In the genomic region with DNA sequence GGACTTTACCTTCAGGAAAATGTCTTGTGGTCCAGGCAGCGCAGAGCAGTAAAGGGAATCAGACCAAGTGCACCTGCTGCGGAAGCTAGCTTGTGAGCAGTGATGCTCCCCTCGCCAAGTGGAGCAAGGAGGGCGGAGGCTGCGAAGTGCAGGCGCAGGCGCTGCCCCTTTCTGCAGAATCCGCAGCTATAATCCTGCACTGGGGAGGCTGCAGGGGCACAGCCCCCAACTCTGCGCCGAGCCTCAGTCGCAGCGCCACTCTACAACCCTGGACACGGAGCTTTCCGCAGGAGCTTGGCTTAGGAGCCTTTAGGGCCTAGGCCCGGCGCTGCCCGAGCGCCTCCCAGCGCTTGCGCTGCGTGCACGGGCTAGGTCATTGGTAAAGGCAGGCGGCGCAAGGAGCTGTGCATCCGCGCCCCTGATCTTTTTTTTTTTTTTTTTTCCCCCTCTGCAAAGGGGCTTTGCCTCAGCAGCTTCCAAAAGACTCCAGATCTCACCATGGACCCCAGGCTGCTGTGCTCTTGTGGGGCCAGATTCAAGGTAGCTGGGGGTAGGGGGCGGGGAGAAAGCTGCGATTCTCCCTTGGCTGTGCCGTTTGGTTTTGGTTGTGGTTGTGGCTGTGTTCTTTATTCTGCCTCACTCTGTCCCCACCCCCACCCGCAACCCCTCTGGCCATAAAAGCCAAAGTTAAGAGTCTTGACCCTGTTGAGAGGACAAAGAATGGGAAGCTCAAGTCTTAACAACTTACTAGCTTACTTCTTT, we compare ENCODE assay signal across 9 mouse cellular contexts. TPM values are rescaled to one million over a fixed set of nuclear protein-coding genes. Genes with fewer than 3 reads are reported as not detected.
DNase-seq lines count a peak whose midpoint lies in the region; ATAC-seq and TF ChIP-seq lines count a peak whose summit lies in the region.
"Had no signal": no experiment of that assay in that cellular context is flagged by ENCODE, and none has a peak within 500 bp of the region (broad histone marks: within the 10 kb centered on the region; RNA-seq: fewer than 3 reads in every experiment).

No protein-coding gene starts in this region.

- H3K36me3 ChIP-seq in heart, embryonic 11.5 days (ENCODE audit: control insufficient read depth, insufficient read depth, low read length) = no peaks in the 10 kb centered on the region
- H3K36me3 ChIP-seq in midbrain, embryonic 13.5 days = no peaks in the 10 kb centered on the region
- no peaks in the 10 kb centered on the region for H3K36me3 ChIP-seq in testis, adult 2 months (ENCODE audit: control insufficient read depth, insufficient read depth, low read length)

- no peak overlapping the region for H3K9ac ChIP-seq in heart, embryonic 11.5 days (ENCODE audit: low read depth, low read length)
- peak overlapping the region; percentile 64 for H3K9ac ChIP-seq in midbrain, embryonic 13.5 days (replicated peaks)

- H3K4me1 ChIP-seq in heart, embryonic 11.5 days (ENCODE audit: control insufficient read depth, insufficient read depth, low read length) = no peaks in the 10 kb centered on the region
- H3K4me1 ChIP-seq in midbrain, embryonic 13.5 days (replicated peaks) = no peaks in the 10 kb centered on the region
- H3K4me1 ChIP-seq in testis, adult 2 months (ENCODE audit: control insufficient read depth, insufficient read depth, low read length) = no peaks in the 10 kb centered on the region; the same call in 1 of the 2 replicates

- ATAC-seq in heart, embryonic 11.5 days (replicated peaks; ENCODE audit: insufficient number of reproducible peaks, low FRiP score, low TSS enrichment) = peak; percentile 68; the same call in 1 of the 2 replicates
- ATAC-seq in midbrain, embryonic 13.5 days = peak; percentile 99

- DNase-seq in heart, adult 8-10 months (ENCODE audit: low spot score) = no peak
- peak; percentile 58 for DNase-seq in cerebellum, adult 8-10 months
- DNase-seq in forelimb bud, embryonic 11.5 days (ENCODE audit: low read depth, low spot score) = peak; percentile 54
- peak; percentile 21 to 41 for DNase-seq in layer of hippocampus, adult 8-10 months (ENCODE audit: low spot score in 2 of 2)
- DNase-seq in urinary bladder, adult 2 months (ENCODE audit: low spot score) = no peak

- H3K9me3 ChIP-seq in heart, embryonic 11.5 days (replicated peaks; ENCODE audit: control insufficient read depth, low read length) = no peaks in the 10 kb centered on the region
- H3K9me3 ChIP-seq in midbrain, embryonic 13.5 days = no peaks in the 10 kb centered on the region

- WGBS in heart, embryonic 11.5 days (ENCODE audit: insufficient replicate concordance) = 7% methylated on average over 20 of the region's 30 CpGs
- 17% methylated on average over 28 of the region's 30 CpGs for whole genome bisulfite sequencing in midbrain, embryonic 13.5 days

- TF ChIP-seq POLR2A in testis, adult 2 months (IDR thresholded peaks at IDR 0.05; ENCODE audit: control insufficient read depth, low read depth, low read length) = no peak

- H3K27me3 ChIP-seq in heart, embryonic 11.5 days (ENCODE audit: control insufficient read depth, insufficient read depth, low read length) = no peaks in the 10 kb centered on the region
- no peaks in the 10 kb centered on the region for H3K27me3 ChIP-seq in midbrain, embryonic 13.5 days
- no peaks in the 10 kb centered on the region for H3K27me3 ChIP-seq in testis, adult 2 months (ENCODE audit: control insufficient read depth, insufficient read depth, low read length)

- peak overlapping the region; percentile 30 for H3K4me3 ChIP-seq in heart, embryonic 11.5 days (ENCODE audit: low read depth, low read length)
- peak overlapping the region; percentile 45 for H3K4me3 ChIP-seq in midbrain, embryonic 13.5 days (replicated peaks)
- peak overlapping the region; percentile 74 for H3K4me3 ChIP-seq in testis, adult 2 months (ENCODE audit: control insufficient read depth, low read depth, low read length)

- no peak overlapping the region for H3K27ac ChIP-seq in heart, embryonic 11.5 days (ENCODE audit: low read depth, low read length)
- H3K27ac ChIP-seq in midbrain, embryonic 13.5 days = peak overlapping the region; percentile 65
- no peak overlapping the region for H3K27ac ChIP-seq in testis, adult 2 months (ENCODE audit: control insufficient read depth, insufficient read depth, low read depth, low read length)

- peak overlapping the region; percentile 66 for H3K4me2 ChIP-seq in heart, embryonic 11.5 days
- peak overlapping the region; percentile 55 for H3K4me2 ChIP-seq in midbrain, embryonic 13.5 days (replicated peaks)

- TF ChIP-seq CTCF in testis, adult 2 months (IDR thresholded peaks at IDR 0.05; ENCODE audit: control insufficient read depth, insufficient read depth, insufficient replicate concordance, low read depth, low read length) = no peak

RNA-seq across cellular contexts. Expression of a gene that starts 9.0 kb away (rescaled TPM):
- not detected in 2 replicates for polyA plus RNA-seq in heart, embryonic 11.5 days (2014; fragmentation: Nextera tagmentation; extraction: Ambion mirVana)
- total RNA-seq in heart, adult 8-10 months (2022) = not detected
- total RNA-seq in layer of hippocampus, adult 8-10 months (2022) = 1 to 10 TPM in 2 of 4 experiments, under 1 TPM in 2; 0.43 to 1.8 (median 1.1) TPM
- polyA plus RNA-seq in midbrain, embryonic 13.5 days (2015; fragmentation: Nextera tagmentation; extraction: Ambion mirVana) = 0.11 TPM in 1 of 2 replicates, not detected in the other
- 1.6 and 1.7 TPM in 2 replicates for polyA plus RNA-seq in testis, adult 2 months (2012; rRNA removed)
- not detected in 2 replicates for polyA plus RNA-seq in urinary bladder, adult 2 months (2012; rRNA removed)
- polyA plus RNA-seq: small intestine, adult 2 months had no signal

RNA-seq across cellular contexts. Expression of a gene that starts 44.9 kb away (rescaled TPM):
- 9.4 and 10.9 TPM in 2 replicates for polyA plus RNA-seq in heart, embryonic 11.5 days (2014; fragmentation: Nextera tagmentation; extraction: Ambion mirVana)
- 1 to 10 TPM; 1.1 to 1.4 (median 1.3) TPM for total RNA-seq in heart, adult 8-10 months (2022)
- total RNA-seq in layer of hippocampus, adult 8-10 months (2022) = 10 to 100 TPM; 25.0 to 27.9 (median 26.9) TPM
- 17.4 and 19.0 TPM in 2 replicates for polyA plus RNA-seq in midbrain, embryonic 13.5 days (2015; fragmentation: Nextera tagmentation; extraction: Ambion mirVana)
- polyA plus RNA-seq in testis, adult 2 months (2012; rRNA removed) = 0.64 and 1.2 TPM in 2 replicates
- 2.6 and 3.1 TPM in 2 replicates for polyA plus RNA-seq in urinary bladder, adult 2 months (2012; rRNA removed)

Comparison
In these comparisons a context has a peak if more than half of its experiments do, and no peak if none do; other contexts are left out.
1. DNase-seq: peak in cerebellum, adult 8-10 months (single experiment), forelimb bud, embryonic 11.5 days (single experiment) and layer of hippocampus, adult 8-10 months (2 of 2); none in heart, adult 8-10 months (single experiment) and urinary bladder, adult 2 months (single experiment).
2. Peak in every context shown above with its lines, with median percentiles within 50 percentile points of each other: H3K4me3 ChIP-seq.